Mouse (Mus musculus) liver, embryonic 16.5 days (tissue): ENCODE results near the gene Rpa2. TPM values are rescaled to one million over a fixed set of nuclear protein-coding genes. Genes with fewer than 3 reads are reported as not detected.
"Not testable (repeated sequence)": the region's sequence is repeated elsewhere in the genome, so short reads cannot be mapped to it uniquely, and the experiment has no call there.

Source experiments
- ATAC-seq: fragments of 200-750 bp; cut with Nextera tagmentation; 2 replicates; pipeline ENCODE4 v1.8.0; 2017; ENCODE audit warnings: low read depth, mild to moderate bottlenecking, moderate number of reproducible peaks, moderate library complexity
- H3K27ac ChIP-seq: fragments of 300-500 bp; sonication (generic); 2 replicates; pipeline ENCODE4 v1.5.1; 2014; ENCODE audit warnings: mild to moderate bottlenecking, low read length
- H3K27me3 ChIP-seq: fragments of 300-500 bp; sonication (generic); 2 replicates; pipeline ENCODE4 v1.6.1; 2014; ENCODE audit warnings: low read depth, low read length, mixed read lengths; ENCODE audit not compliant: control insufficient read depth, insufficient read depth
- H3K36me3 ChIP-seq: fragments of 300-500 bp; sonication (generic); 2 replicates; pipeline ENCODE4 v1.6.1; 2014; ENCODE audit warnings: mild to moderate bottlenecking; ENCODE audit not compliant: control insufficient read depth, insufficient read depth
- H3K4me1 ChIP-seq: fragments of 300-500 bp; sonication (generic); 2 replicates; pipeline ENCODE4 v1.6.1; 2014; ENCODE audit warnings: low read depth, low read length, mixed read lengths; ENCODE audit not compliant: control insufficient read depth
- H3K4me2 ChIP-seq: fragments of 300-500 bp; sonication (generic); 2 replicates; pipeline ENCODE4 v1.6.1; 2014; ENCODE audit warnings: low read depth, low read length, mixed read lengths
- H3K4me3 ChIP-seq: fragments of 300-500 bp; sonication (generic); 2 replicates; pipeline ENCODE4 v1.5.1; 2014; ENCODE audit warnings: low read depth, mild to moderate bottlenecking, low read length
- H3K9ac ChIP-seq: fragments of 300-500 bp; sonication (generic); 2 replicates; pipeline ENCODE4 v1.6.1; 2014; ENCODE audit warnings: low read depth, low read length
- H3K9me3 ChIP-seq: fragments of 300-500 bp; sonication (generic); replicated peaks from 2 replicates; pipeline ENCODE4 v1.6.1; 2016; ENCODE audit warnings: low read length; ENCODE audit not compliant: control insufficient read depth
- WGBS: fragments of 180-500 bp; shearing (Covaris S2); extraction: QIAGEN DNeasy Blood & Tissue Kit; methylation state at CpG from one replicate; pipeline ENCODE4 v1.1.7; 2014; ENCODE audit not compliant: insufficient replicate concordance; 5-methylcytosine and 5-hydroxymethylcytosine counted together
- polyA plus RNA-seq: library from polyadenylated mRNA; unstranded; fragments of >200 nt; fragmentation: Nextera tagmentation; extraction: Ambion mirVana; gene quantifications from 2 replicates; pipeline ENCODE4 v1.2.1, GENCODE M21; 2015

The Rpa2 gene
- polyA plus RNA-seq, 1 experiment from 2014 or later, result 65.4 TPM

DNA sequence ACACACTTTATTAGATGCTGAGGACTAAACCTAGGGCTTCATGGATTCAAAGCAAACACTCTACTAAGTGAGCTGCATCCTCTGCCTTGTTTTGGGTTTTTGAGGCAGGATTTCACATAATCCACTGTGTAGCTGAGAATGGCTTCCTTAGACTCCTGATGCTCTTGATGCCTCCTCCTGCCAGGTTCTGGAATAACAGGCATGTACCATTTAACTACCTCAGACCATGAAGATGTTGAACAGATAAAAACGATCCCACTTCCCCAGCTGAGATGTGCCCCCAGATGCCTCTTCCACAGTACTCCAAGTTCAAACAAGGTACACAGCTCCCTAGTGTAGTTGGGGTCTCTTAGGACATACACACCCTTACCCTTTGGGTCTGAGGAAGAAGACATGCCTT, 29.3 kb downstream of the Rpa2 start:
- H3K4me2 ChIP-seq, result no peak overlapping the region
- H3K27me3 ChIP-seq, result peaks cover 16% of the 10 kb centered on the region
- H3K36me3 ChIP-seq, result no peaks in the 10 kb centered on the region
- H3K27ac ChIP-seq, result no peak overlapping the region
- 35% methylated on average over 1 of the region's 1 CpGs for WGBS
- H3K4me3 ChIP-seq, result no peak overlapping the region
- H3K4me1 ChIP-seq, result peaks cover 26% of the 10 kb centered on the region
- H3K9me3 ChIP-seq, result no peaks in the 10 kb centered on the region
- ATAC-seq, result no peak
- no peak overlapping the region for H3K9ac ChIP-seq

DNA sequence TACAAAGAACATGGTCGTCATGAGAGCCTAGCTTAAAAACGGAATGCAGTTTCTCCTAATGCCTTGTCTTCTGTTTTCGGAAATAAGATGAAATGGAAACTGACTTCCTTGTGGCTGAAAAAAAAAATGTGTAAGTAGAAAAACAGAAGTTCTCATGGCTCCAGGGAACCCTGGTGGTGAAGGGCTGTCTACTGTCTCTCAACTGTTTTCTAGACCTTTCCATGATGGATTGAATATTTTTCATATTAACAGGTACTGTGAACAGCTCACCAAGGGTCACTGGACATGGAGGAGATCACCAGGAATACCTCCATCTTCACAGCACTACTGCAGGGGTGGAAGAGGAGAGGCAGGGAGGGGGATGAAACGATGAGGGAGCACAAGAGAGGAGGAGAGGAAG, 29.9 kb downstream of the Rpa2 start:
- Histone ChIP-seq H3K4me3 (no peak overlapping the region), H3K9ac (no peak overlapping the region), H3K4me2 (no peak overlapping the region), H3K36me3 (no peaks in the 10 kb centered on the region), H3K9me3 (no peaks in the 10 kb centered on the region), H3K27me3 (peaks cover 16% of the 10 kb centered on the region), H3K4me1 (peaks cover 26% of the 10 kb centered on the region), H3K27ac (no peak overlapping the region)
- no peak for ATAC-seq
- WGBS, result 28% methylated on average over 4 of the region's 4 CpGs

DNA sequence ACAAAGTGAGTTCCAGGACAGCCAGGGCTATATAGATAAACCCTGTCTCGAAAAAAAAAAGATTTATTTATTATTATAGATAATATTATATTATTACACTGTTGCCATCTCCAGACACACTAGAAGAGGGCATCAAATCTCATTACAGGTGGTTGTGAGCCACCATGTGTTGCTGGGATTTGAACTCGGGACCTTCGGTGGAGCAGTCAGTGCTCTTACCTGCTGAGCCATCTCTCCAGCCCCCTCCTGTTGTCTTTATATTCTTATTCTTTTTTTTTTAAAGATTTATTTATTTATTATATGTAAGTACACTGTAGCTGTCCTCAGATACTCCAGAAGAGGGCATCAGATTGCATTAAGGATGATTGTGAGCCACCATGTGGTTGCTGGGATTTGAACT, 30.5 kb downstream of the Rpa2 start:
- not testable (repeated sequence) for H3K27ac ChIP-seq, H3K4me3 ChIP-seq, H3K36me3 ChIP-seq, H3K9me3 ChIP-seq, H3K4me2 ChIP-seq, ATAC-seq, H3K9ac ChIP-seq
- Histone ChIP-seq H3K4me1 (peaks cover 26% of the 10 kb centered on the region), H3K27me3 (peaks cover 16% of the 10 kb centered on the region)
- WGBS, result 73% methylated on average over 3 of the region's 3 CpGs

DNA sequence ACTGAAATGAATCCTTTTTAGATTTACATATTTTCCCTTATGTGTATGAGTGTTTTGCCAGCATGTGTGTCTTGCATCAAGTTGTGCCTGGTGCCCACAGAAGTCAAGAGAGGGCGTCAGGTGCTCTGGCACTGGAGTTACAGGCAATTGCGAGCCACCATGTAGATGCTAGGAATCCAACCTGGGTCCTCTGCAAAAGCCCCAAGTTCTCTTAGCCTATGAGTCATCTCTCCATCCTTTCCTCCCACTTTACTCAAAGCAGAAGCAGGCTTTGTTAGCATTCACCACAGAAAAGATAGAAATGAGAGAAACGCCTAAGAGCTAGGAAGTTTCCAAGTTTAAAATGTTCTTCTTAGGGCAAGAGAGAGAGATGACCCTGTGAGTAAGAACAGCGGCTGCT, 31.7 kb downstream of the Rpa2 start:
- Histone ChIP-seq H3K27me3 (peaks cover 10% of the 10 kb centered on the region), H3K36me3 (no peaks in the 10 kb centered on the region), H3K4me2 (no peak overlapping the region), H3K4me1 (peaks cover 26% of the 10 kb centered on the region), H3K9ac (no peak overlapping the region), H3K9me3 (no peaks in the 10 kb centered on the region), H3K27ac (no peak overlapping the region), H3K4me3 (no peak overlapping the region)
- 74% methylated on average over 4 of the region's 4 CpGs for WGBS
- no peak for ATAC-seq

DNA sequence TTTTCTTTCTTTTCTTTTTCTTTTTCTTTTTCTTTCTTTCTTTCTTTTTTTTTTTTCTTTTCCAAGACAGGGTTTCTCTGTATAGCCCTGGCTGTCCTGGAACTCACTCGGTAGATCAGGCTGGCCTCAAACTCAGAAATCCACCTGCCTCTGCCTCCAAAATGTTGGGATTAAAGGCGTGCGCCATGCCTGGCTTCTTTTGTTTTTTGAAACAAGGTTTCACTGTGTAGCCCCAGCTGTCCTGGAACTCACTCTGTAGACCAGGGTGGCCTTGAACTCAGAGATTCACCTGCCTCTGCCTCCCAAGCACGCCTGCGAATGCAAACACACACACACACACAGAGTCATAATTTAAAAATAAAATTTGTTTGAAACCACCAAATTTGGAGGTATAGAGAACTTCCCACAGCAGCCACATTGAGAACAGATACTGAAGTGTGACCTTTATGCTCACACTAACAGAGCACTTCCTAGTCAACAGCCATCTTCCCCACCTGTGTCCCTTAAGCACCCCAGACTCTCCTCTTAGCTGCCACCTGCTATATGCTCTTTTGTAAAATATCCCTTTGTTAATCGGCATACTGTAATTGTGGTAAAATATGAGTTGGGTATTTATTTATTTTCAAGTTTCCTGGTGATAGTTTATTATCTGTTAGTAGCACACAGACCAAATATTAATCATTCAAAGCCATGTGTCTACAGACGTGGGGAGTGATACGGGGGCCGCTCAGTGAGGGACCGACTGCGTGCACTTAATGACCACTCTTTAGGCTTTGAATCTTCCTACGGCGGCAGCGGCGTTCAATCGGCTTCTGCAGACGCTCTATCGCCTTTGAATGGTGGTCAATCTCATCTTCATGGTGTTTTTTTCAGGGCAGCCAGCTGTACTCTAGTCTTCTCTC, 33.3 kb downstream of the Rpa2 start:
- peak; percentile 68 for ATAC-seq
- peak overlapping the region; percentile 78 for H3K4me2 ChIP-seq
- H3K4me3 ChIP-seq, result peak overlapping the region; percentile 46
- peaks cover 15% of the 10 kb centered on the region for H3K4me1 ChIP-seq
- no peaks in the 10 kb centered on the region; the same call in 1 of the 2 replicates for H3K27me3 ChIP-seq
- no peaks in the 10 kb centered on the region for H3K36me3 ChIP-seq
- H3K9ac ChIP-seq, result peak overlapping the region; percentile 61
- H3K9me3 ChIP-seq, result no peaks in the 10 kb centered on the region
- 43% methylated on average over 18 of the region's 18 CpGs for WGBS
- H3K27ac ChIP-seq, result peak overlapping the region; percentile 78

DNA sequence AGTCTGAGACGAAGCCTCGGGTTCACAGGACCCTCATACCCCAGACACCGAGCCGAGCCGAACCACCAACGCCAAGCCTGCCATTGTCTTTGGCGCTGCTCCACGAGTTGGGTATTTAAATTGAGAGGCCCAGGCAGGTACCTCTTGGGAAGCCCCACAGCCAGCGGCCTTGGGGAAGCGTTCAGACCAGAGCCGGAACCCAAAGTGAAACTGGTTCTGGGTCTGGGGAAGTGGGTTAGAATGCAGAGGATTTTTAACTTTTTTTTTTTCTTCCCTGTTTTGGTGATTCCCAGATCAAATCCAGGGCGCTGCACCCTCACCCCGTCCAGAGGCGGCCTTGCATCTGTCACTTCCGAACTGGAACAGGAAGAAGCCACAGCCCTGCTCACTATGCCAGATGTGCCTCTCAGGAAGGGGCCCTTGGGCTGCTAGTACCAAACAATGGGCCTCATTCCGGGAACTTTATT, 34.1 kb downstream of the Rpa2 start:
- H3K4me1 ChIP-seq, result peaks cover 13% of the 10 kb centered on the region
- H3K36me3 ChIP-seq, result no peaks in the 10 kb centered on the region
- peak overlapping the region; percentile 61 for H3K9ac ChIP-seq
- no peaks in the 10 kb centered on the region for H3K9me3 ChIP-seq
- ATAC-seq, result 0 out of 2 replicates have a peak, but pooled peaks have one; percentile 52
- no peaks in the 10 kb centered on the region; the same call in 1 of the 2 replicates for H3K27me3 ChIP-seq
- peak overlapping the region; percentile 46 for H3K4me3 ChIP-seq
- H3K27ac ChIP-seq, result peak overlapping the region; percentile 78
- WGBS, result 22% methylated on average over 16 of the region's 16 CpGs
- H3K4me2 ChIP-seq, result peak overlapping the region; percentile 78

DNA sequence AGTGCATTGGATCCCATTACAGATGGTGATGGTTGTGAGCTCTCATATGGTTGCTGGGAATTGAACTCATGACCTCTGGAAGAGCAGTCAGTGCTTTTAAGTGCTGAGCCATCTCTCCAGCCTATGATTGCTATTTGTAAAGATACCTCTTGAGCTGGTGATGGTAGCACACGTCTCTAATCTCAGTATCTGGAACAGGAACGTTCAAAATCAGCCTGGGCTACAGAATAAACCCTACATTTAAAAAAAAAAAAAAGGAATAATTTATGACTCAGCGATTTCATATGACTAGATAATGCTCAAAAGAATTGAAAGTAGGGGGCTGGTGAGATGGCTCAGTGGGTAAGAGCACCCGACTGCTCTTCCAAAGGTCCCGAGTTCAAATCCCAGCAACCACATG, 35.1 kb downstream of the Rpa2 start:
- Histone ChIP-seq H3K27me3 (no peaks in the 10 kb centered on the region), H3K9ac (no peak overlapping the region), H3K9me3 (no peaks in the 10 kb centered on the region), H3K36me3 (no peaks in the 10 kb centered on the region), H3K4me3 (no peak overlapping the region), H3K4me2 (no peak overlapping the region), H3K27ac (no peak overlapping the region), H3K4me1 (peaks cover 13% of the 10 kb centered on the region)
- 55% methylated on average over 5 of the region's 5 CpGs for WGBS
- no peak for ATAC-seq

DNA sequence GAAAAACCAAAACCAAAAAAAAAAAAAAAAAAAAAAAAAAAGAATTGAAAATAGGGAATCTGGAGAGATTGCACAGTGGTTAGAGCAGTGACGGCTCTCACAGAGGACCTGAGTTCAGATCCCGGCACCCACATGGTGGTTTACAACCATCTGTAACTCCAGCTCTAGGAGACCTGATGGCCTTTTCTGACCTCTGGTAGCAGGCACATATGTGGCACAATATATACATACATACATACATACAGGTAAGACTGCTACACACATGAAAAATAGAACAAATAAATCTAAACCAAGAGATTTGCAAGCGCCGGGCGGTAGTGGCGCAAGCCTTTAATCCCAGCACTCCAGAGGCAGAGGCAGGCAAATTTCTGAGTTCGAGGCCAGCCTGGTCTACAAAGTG, 35.7 kb downstream of the Rpa2 start:
- WGBS, result 86% methylated on average over 7 of the region's 7 CpGs
- Histone ChIP-seq H3K36me3 (no peaks in the 10 kb centered on the region), H3K4me2 (no peak overlapping the region), H3K4me1 (peaks cover 13% of the 10 kb centered on the region), H3K27ac (no peak overlapping the region), H3K4me3 (no peak overlapping the region), H3K27me3 (no peaks in the 10 kb centered on the region), H3K9me3 (no peaks in the 10 kb centered on the region), H3K9ac (no peak overlapping the region)
- ATAC-seq, result no peak

DNA sequence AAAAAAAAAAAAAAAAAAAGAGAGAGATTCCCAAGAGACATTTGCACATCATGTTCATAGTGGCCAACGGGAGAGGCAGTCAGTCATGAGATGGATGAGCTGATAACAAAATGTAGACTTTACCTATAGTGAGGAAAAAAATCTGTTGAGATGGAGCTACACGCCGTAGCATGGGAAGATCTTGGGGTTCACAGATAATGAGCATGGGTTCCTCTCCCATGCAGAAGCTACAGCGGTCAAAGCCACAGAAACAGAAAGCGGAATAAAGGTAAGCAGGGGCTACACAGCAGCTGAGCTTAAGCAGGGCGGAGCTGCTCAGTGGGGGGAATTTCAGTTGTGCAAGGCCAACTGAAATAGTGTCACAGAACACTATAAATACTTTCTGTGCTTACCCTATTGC, 36.2 kb downstream of the Rpa2 start:
- H3K4me3 ChIP-seq, result no peak overlapping the region
- H3K27me3 ChIP-seq, result no peaks in the 10 kb centered on the region
- no peaks in the 10 kb centered on the region for H3K9me3 ChIP-seq
- ATAC-seq, result no peak; the same call in 1 of the 2 replicates
- peaks cover 13% of the 10 kb centered on the region for H3K4me1 ChIP-seq
- H3K36me3 ChIP-seq, result no peaks in the 10 kb centered on the region
- no peak overlapping the region for H3K9ac ChIP-seq
- 36% methylated on average over 6 of the region's 6 CpGs for WGBS
- H3K4me2 ChIP-seq, result no peak overlapping the region
- no peak overlapping the region for H3K27ac ChIP-seq
